Mouse (Mus musculus) heart, postnatal 0 days (tissue): ENCODE measurements at regions not wholly inside any gene's neighbourhood (a gene's known extent, or its start where the extent isn't known, plus 50 kb on each side); places are given as distances from the start of the nearest gene placed in this dataset.

Source experiments
- ATAC-seq: fragments of 200-750 bp; cut with Nextera tagmentation; 2 replicates; pipeline ENCODE4 v1.8.0; 2017; ENCODE audit warnings: low read depth, moderate number of reproducible peaks, moderate library complexity; ENCODE audit not compliant: insufficient read depth
- DNase-seq: peaks from one replicate; pipeline ENCODE4 v3.0.0-alpha.2; 2016; ENCODE audit warnings: low spot score
- H3K27ac ChIP-seq: fragments of 300-500 bp; sonication (generic); 2 replicates; pipeline ENCODE4 v1.5.1; 2014; ENCODE audit warnings: low read depth, mild to moderate bottlenecking
- H3K27me3 ChIP-seq: fragments of 300-500 bp; sonication (generic); 2 replicates; pipeline ENCODE4 v1.6.1; 2014; ENCODE audit warnings: low read length, mixed read lengths; ENCODE audit not compliant: control insufficient read depth, insufficient read depth
- H3K36me3 ChIP-seq: fragments of 300-500 bp; sonication (generic); replicated peaks from 2 replicates; pipeline ENCODE4 v1.6.1; 2014; ENCODE audit warnings: low read length, mixed read lengths; ENCODE audit not compliant: control insufficient read depth, insufficient read depth
- H3K4me1 ChIP-seq: fragments of 300-500 bp; sonication (generic); 2 replicates; pipeline ENCODE4 v1.6.1; 2014; ENCODE audit warnings: antibody characterized with exemption; ENCODE audit not compliant: control insufficient read depth, insufficient read depth
- H3K4me2 ChIP-seq: fragments of 300-500 bp; sonication (generic); 2 replicates; pipeline ENCODE4 v1.6.1; 2014; ENCODE audit warnings: low read depth, mild to moderate bottlenecking, low read length, moderate library complexity
- H3K4me3 ChIP-seq: fragments of 300-500 bp; sonication (generic); 2 replicates; pipeline ENCODE4 v1.5.1; 2014; ENCODE audit warnings: low read depth, low read length
- H3K9ac ChIP-seq: fragments of 300-500 bp; sonication (generic); replicated peaks from 2 replicates; pipeline ENCODE4 v1.6.1; 2014; ENCODE audit warnings: low read depth, low read length, mixed read lengths
- H3K9me3 ChIP-seq: fragments of 300-500 bp; sonication (generic); replicated peaks from 2 replicates; pipeline ENCODE4 v1.6.1; 2016; ENCODE audit warnings: low read length; ENCODE audit not compliant: control insufficient read depth
- CTCF ChIP-seq: IDR thresholded peaks from 2 replicates; pipeline ENCODE4 v1.5.1; 2016; ENCODE audit warnings: antibody characterized with exemption, control low read depth, low read depth
- EP300 ChIP-seq: IDR thresholded peaks from 2 replicates; pipeline ENCODE4 v1.6.1; 2016; ENCODE audit warnings: antibody characterized with exemption, low read depth
- WGBS: fragments of 180-500 bp; shearing (Covaris S2); extraction: QIAGEN DNeasy Blood & Tissue Kit; methylation state at CpG from one replicate; pipeline ENCODE4 v1.1.7; 2014; 5-methylcytosine and 5-hydroxymethylcytosine counted together

- H3K4me2 ChIP-seq: no peak overlapping the region
- no peak overlapping the region for H3K4me3 ChIP-seq
- TF ChIP-seq EP300 (no peak), CTCF (no peak)
- ATAC-seq (no peak), DNase-seq (no peak)
- no peak overlapping the region for H3K9ac ChIP-seq
- no peaks in the 10 kb centered on the region for H3K36me3 ChIP-seq
- H3K27me3 ChIP-seq: no peaks in the 10 kb centered on the region
- H3K4me1 ChIP-seq: no peaks in the 10 kb centered on the region
- H3K27ac ChIP-seq: no peak overlapping the region
- H3K9me3 ChIP-seq: no peaks in the 10 kb centered on the region
- WGBS: 56% methylated on average over 12 of the region's 12 CpGs
Measured at GRCm38 (mm10) chr1:77846039-77846727, 331.3 kb upstream of the Epha4 start.

GRCm38 (mm10) chr1:77840672-77841071 lies 325.8 kb upstream of the Epha4 start:
- no peaks in the 10 kb centered on the region for H3K36me3 ChIP-seq
- no peak overlapping the region for H3K9ac ChIP-seq
- TF ChIP-seq CTCF (no peak), EP300 (no peak)
- no peaks in the 10 kb centered on the region for H3K4me1 ChIP-seq
- 32% methylated on average over 9 of the region's 9 CpGs for WGBS
- DNase-seq (no peak), ATAC-seq (no peak)
- no peak overlapping the region for H3K4me2 ChIP-seq
- H3K27me3 ChIP-seq: no peaks in the 10 kb centered on the region
- H3K9me3 ChIP-seq: no peaks in the 10 kb centered on the region
- H3K27ac ChIP-seq: no peak overlapping the region
- H3K4me3 ChIP-seq: no peak overlapping the region

GRCm38 (mm10) chr1:77832174-77832573 lies 317.3 kb upstream of the Epha4 start:
- Histone ChIP-seq H3K4me1 (no peaks in the 10 kb centered on the region), H3K4me3 (no peak overlapping the region), H3K9me3 (no peaks in the 10 kb centered on the region), H3K36me3 (no peaks in the 10 kb centered on the region), H3K27ac (no peak overlapping the region), H3K4me2 (no peak overlapping the region), H3K9ac (no peak overlapping the region), H3K27me3 (no peaks in the 10 kb centered on the region)
- 42% methylated on average over 2 of the region's 2 CpGs for WGBS
- no peak for DNase-seq
- ATAC-seq: no peak
- TF ChIP-seq CTCF: no peak
- TF ChIP-seq EP300: no peak

- H3K4me2 ChIP-seq: no peak overlapping the region
- DNase-seq: no peak
- H3K9me3 ChIP-seq: no peaks in the 10 kb centered on the region
- H3K4me3 ChIP-seq: no peak overlapping the region
- no peaks in the 10 kb centered on the region for H3K36me3 ChIP-seq
- H3K27me3 ChIP-seq: no peaks in the 10 kb centered on the region
- no peak overlapping the region for H3K27ac ChIP-seq
- no peak for TF ChIP-seq CTCF
- no peak for TF ChIP-seq EP300
- WGBS: 49% methylated on average over 5 of the region's 5 CpGs
- H3K4me1 ChIP-seq: no peaks in the 10 kb centered on the region
- H3K9ac ChIP-seq: no peak overlapping the region
- no peak for ATAC-seq
Measured at GRCm38 (mm10) chr1:77824716-77825387, 310.0 kb upstream of the Epha4 start.

- no peak for ATAC-seq
- TF ChIP-seq CTCF (no peak), EP300 (no peak)
- no peak for DNase-seq
- Histone ChIP-seq H3K4me3 (no peak overlapping the region), H3K4me1 (no peaks in the 10 kb centered on the region), H3K36me3 (no peaks in the 10 kb centered on the region), H3K27ac (no peak overlapping the region), H3K9me3 (no peaks in the 10 kb centered on the region), H3K27me3 (no peaks in the 10 kb centered on the region), H3K9ac (no peak overlapping the region), H3K4me2 (no peak overlapping the region)
- 35% methylated on average over 10 of the region's 10 CpGs for WGBS
Measured at GRCm38 (mm10) chr1:77823801-77824687, 309.2 kb upstream of the Epha4 start.
